ENCODE assay signal across 14 mouse cellular contexts in genomic region chr8:78549971-78550751, GRCm38 (mm10). TPM values are rescaled to one million over a fixed set of nuclear protein-coding genes. Genes with fewer than 3 reads are reported as not detected.
DNase-seq lines count a peak whose midpoint lies in the region; ATAC-seq and TF ChIP-seq lines count a peak whose summit lies in the region.
"Had no signal": no experiment of that assay in that cellular context is flagged by ENCODE, and none has a peak within 500 bp of the region (broad histone marks: within the 10 kb centered on the region; RNA-seq: fewer than 3 reads in every experiment).

No protein-coding gene starts in this region.

- DNase-seq in forebrain, embryonic 14.5 days (ENCODE audit: low spot score) = peak; percentile 29
- DNase-seq in embryo, embryonic 10.5 days (ENCODE audit: low spot score) = peak; percentile 40
- peak; percentile 23 for DNase-seq in midbrain, postnatal 0 days (ENCODE audit: low spot score)
- DNase-seq in kidney, adult 9 months = no peak
- DNase-seq: cerebellum, adult 2 months; gastrocnemius, postnatal 25 days; kidney, adult 2 months; right cerebral cortex, postnatal 14 days had no signal

- H3K27me3 ChIP-seq in forebrain, embryonic 14.5 days (replicated peaks; ENCODE audit: control insufficient read depth, insufficient read depth, low read length) = no peaks in the 10 kb centered on the region
- H3K27me3 ChIP-seq in forebrain, embryonic 16.5 days (replicated peaks; ENCODE audit: control insufficient read depth, insufficient read depth, low read length) = no peaks in the 10 kb centered on the region
- H3K27me3 ChIP-seq in hindbrain, embryonic 15.5 days = no peaks in the 10 kb centered on the region
- no peaks in the 10 kb centered on the region for H3K27me3 ChIP-seq in midbrain, postnatal 0 days (ENCODE audit: insufficient read depth, low read length)
- no peaks in the 10 kb centered on the region for H3K27me3 ChIP-seq in kidney, embryonic 15.5 days

- H3K4me2 ChIP-seq in forebrain, embryonic 14.5 days (ENCODE audit: low read length) = no peak overlapping the region
- H3K4me2 ChIP-seq in forebrain, embryonic 16.5 days (ENCODE audit: low read length) = no peak overlapping the region
- H3K4me2 ChIP-seq in hindbrain, embryonic 15.5 days = no peak overlapping the region
- H3K4me2 ChIP-seq in midbrain, postnatal 0 days (ENCODE audit: low read depth, low read length, poor library complexity, severe bottlenecking) = no peak overlapping the region
- H3K4me2 ChIP-seq in kidney, embryonic 15.5 days = no peak overlapping the region

- ATAC-seq in forebrain, embryonic 14.5 days = peak; percentile 70
- ATAC-seq in forebrain, embryonic 16.5 days = no peak
- ATAC-seq in hindbrain, embryonic 15.5 days (ENCODE audit: low FRiP score, low read depth) = peak; percentile 66; the same call in 1 of the 2 replicates
- peak; percentile 31; the same call in 1 of the 2 replicates for ATAC-seq in midbrain, postnatal 0 days (ENCODE audit: low FRiP score)
- ATAC-seq in kidney, embryonic 15.5 days (replicated peaks; ENCODE audit: low FRiP score) = no peak

- no peak overlapping the region for H3K4me3 ChIP-seq in forebrain, embryonic 14.5 days (ENCODE audit: low read depth, low read length)
- no peak overlapping the region for H3K4me3 ChIP-seq in forebrain, embryonic 16.5 days (replicated peaks; ENCODE audit: low read length)
- H3K4me3 ChIP-seq in hindbrain, embryonic 15.5 days = no peak overlapping the region
- no peak overlapping the region for H3K4me3 ChIP-seq in midbrain, postnatal 0 days (ENCODE audit: low read depth, low read length)
- no peak overlapping the region for H3K4me3 ChIP-seq in kidney, embryonic 15.5 days (replicated peaks)
- H3K4me3 ChIP-seq: limb, embryonic 10.5 days; myocyte had no signal

- no peak for TF ChIP-seq CTCF in midbrain, postnatal 0 days (IDR thresholded peaks at IDR 0.05)

- H3K9me3 ChIP-seq in forebrain, embryonic 14.5 days (replicated peaks; ENCODE audit: control insufficient read depth, low read length) = no peaks in the 10 kb centered on the region
- no peaks in the 10 kb centered on the region for H3K9me3 ChIP-seq in forebrain, embryonic 16.5 days (ENCODE audit: control insufficient read depth, low read length)
- no peaks in the 10 kb centered on the region for H3K9me3 ChIP-seq in hindbrain, embryonic 15.5 days
- H3K9me3 ChIP-seq in midbrain, postnatal 0 days (ENCODE audit: low read length) = no peaks in the 10 kb centered on the region
- H3K9me3 ChIP-seq in kidney, embryonic 15.5 days (replicated peaks) = no peaks in the 10 kb centered on the region
- H3K9me3 ChIP-seq: limb, embryonic 10.5 days had no signal

- WGBS in forebrain, embryonic 14.5 days = 40% methylated on average over 10 of the region's 10 CpGs
- WGBS in forebrain, embryonic 16.5 days = 36% methylated on average over 10 of the region's 10 CpGs
- WGBS in hindbrain, embryonic 15.5 days = 24% methylated on average over 10 of the region's 10 CpGs
- WGBS in midbrain, postnatal 0 days = 23% methylated on average over 10 of the region's 10 CpGs
- WGBS in kidney, embryonic 15.5 days = 49% methylated on average over 10 of the region's 10 CpGs

- no peak overlapping the region for H3K9ac ChIP-seq in forebrain, embryonic 14.5 days (ENCODE audit: low read length)
- no peak overlapping the region for H3K9ac ChIP-seq in forebrain, embryonic 16.5 days (replicated peaks; ENCODE audit: low read depth, low read length)
- H3K9ac ChIP-seq in hindbrain, embryonic 15.5 days = no peak overlapping the region
- no peak overlapping the region for H3K9ac ChIP-seq in midbrain, postnatal 0 days (replicated peaks; ENCODE audit: low read length, poor library complexity, severe bottlenecking)
- no peak overlapping the region for H3K9ac ChIP-seq in kidney, embryonic 15.5 days
- H3K9ac ChIP-seq: liver, embryonic 14.5 days had no signal

- no peak overlapping the region for H3K27ac ChIP-seq in forebrain, embryonic 14.5 days (ENCODE audit: low read depth, low read length)
- no peak overlapping the region for H3K27ac ChIP-seq in forebrain, embryonic 16.5 days (ENCODE audit: low read length)
- H3K27ac ChIP-seq in hindbrain, embryonic 15.5 days (replicated peaks) = no peak overlapping the region
- no peak overlapping the region for H3K27ac ChIP-seq in midbrain, postnatal 0 days (ENCODE audit: low read depth, low read length)
- H3K27ac ChIP-seq in kidney, embryonic 15.5 days = no peak overlapping the region
- H3K27ac ChIP-seq: limb, embryonic 10.5 days; liver, embryonic 14.5 days had no signal

- peaks cover 7% of the 10 kb centered on the region; the same call in 1 of the 2 replicates for H3K4me1 ChIP-seq in forebrain, embryonic 14.5 days (ENCODE audit: control insufficient read depth, insufficient read depth, low read length)
- peaks cover 10% of the 10 kb centered on the region for H3K4me1 ChIP-seq in forebrain, embryonic 16.5 days (replicated peaks; ENCODE audit: control insufficient read depth, insufficient read depth, low read length)
- H3K4me1 ChIP-seq in hindbrain, embryonic 15.5 days (replicated peaks) = peaks cover 2% of the 10 kb centered on the region; the same call in 1 of the 2 replicates
- peaks cover 2% of the 10 kb centered on the region; the same call in 1 of the 2 replicates for H3K4me1 ChIP-seq in midbrain, postnatal 0 days (ENCODE audit: insufficient read depth, low read length)
- H3K4me1 ChIP-seq in kidney, embryonic 15.5 days = peaks cover 10% of the 10 kb centered on the region; the same call in 1 of the 2 replicates
- H3K4me1 ChIP-seq: limb, embryonic 10.5 days had no signal

- no peaks in the 10 kb centered on the region for H3K36me3 ChIP-seq in forebrain, embryonic 14.5 days (ENCODE audit: control insufficient read depth, insufficient read depth, low read length)
- no peaks in the 10 kb centered on the region for H3K36me3 ChIP-seq in forebrain, embryonic 16.5 days (ENCODE audit: control insufficient read depth, insufficient read depth)
- H3K36me3 ChIP-seq in hindbrain, embryonic 15.5 days = no peaks in the 10 kb centered on the region
- H3K36me3 ChIP-seq in midbrain, postnatal 0 days (ENCODE audit: insufficient read depth, low read length) = no peaks in the 10 kb centered on the region
- peaks cover 6% of the 10 kb centered on the region; the same call in 1 of the 2 replicates for H3K36me3 ChIP-seq in kidney, embryonic 15.5 days

RNA-seq across cellular contexts. Expression of gene Slc10a7, which starts 41.0 kb away (rescaled TPM):
- 5.2 and 6.8 TPM in 2 replicates for polyA plus RNA-seq in forebrain, embryonic 14.5 days (2014; fragmentation: Nextera tagmentation; extraction: Ambion mirVana)
- polyA plus RNA-seq in forebrain, embryonic 16.5 days (2015; fragmentation: Nextera tagmentation; extraction: Ambion mirVana) = 9.6 and 9.9 TPM in 2 replicates
- polyA plus RNA-seq in hindbrain, embryonic 15.5 days (2015; fragmentation: Nextera tagmentation; extraction: Ambion mirVana) = 11.3 and 11.9 TPM in 2 replicates
- total RNA-seq in midbrain, postnatal 0 days (2014; rRNA removed) = 10.9 and 14.9 TPM in 2 replicates
- 6.3 and 7.7 TPM in 2 replicates for polyA plus RNA-seq in midbrain, postnatal 0 days (2015; fragmentation: Nextera tagmentation; extraction: Ambion mirVana)
- 18.4 and 19.2 TPM in 2 replicates for polyA plus RNA-seq in kidney, embryonic 15.5 days (2015; fragmentation: Nextera tagmentation; extraction: Ambion mirVana)

RNA-seq across cellular contexts. Expression of gene Rbmxl1, which starts 41.5 kb away (rescaled TPM):
- polyA plus RNA-seq in forebrain, embryonic 14.5 days (2014; fragmentation: Nextera tagmentation; extraction: Ambion mirVana) = 263 and 267 TPM in 2 replicates
- 220 and 252 TPM in 2 replicates for polyA plus RNA-seq in forebrain, embryonic 16.5 days (2015; fragmentation: Nextera tagmentation; extraction: Ambion mirVana)
- polyA plus RNA-seq in hindbrain, embryonic 15.5 days (2015; fragmentation: Nextera tagmentation; extraction: Ambion mirVana) = 188 and 199 TPM in 2 replicates
- 67.8 and 94.2 TPM in 2 replicates for total RNA-seq in midbrain, postnatal 0 days (2014; rRNA removed)
- polyA plus RNA-seq in midbrain, postnatal 0 days (2015; fragmentation: Nextera tagmentation; extraction: Ambion mirVana) = 139 and 141 TPM in 2 replicates
- 246 and 248 TPM in 2 replicates for polyA plus RNA-seq in kidney, embryonic 15.5 days (2015; fragmentation: Nextera tagmentation; extraction: Ambion mirVana)

Comparison
In these comparisons a context has a peak if more than half of its experiments do, and no peak if none do; other contexts are left out.
1. ATAC-seq: peak in forebrain, embryonic 14.5 days (single experiment), hindbrain, embryonic 15.5 days (single experiment) and midbrain, postnatal 0 days (single experiment); none in forebrain, embryonic 16.5 days (single experiment) and kidney, embryonic 15.5 days (single experiment).